Mouse (Mus musculus) ES-E14 (cell line): Measurements from ENCODE around the gene Eid2.

Experiments used
- CHD2 ChIP-seq: IDR thresholded peaks from 2 replicates; pipeline ENCODE4 v1.6.1; 2014; ENCODE audit warnings: mild to moderate bottlenecking, low read depth, low read length, inconsistent platforms
- HCFC1 ChIP-seq: IDR thresholded peaks from 2 replicates; pipeline ENCODE4 v1.6.1; 2012; ENCODE audit warnings: low read length, inconsistent platforms, borderline replicate concordance; ENCODE audit not compliant: insufficient read depth
- MAFK ChIP-seq: IDR thresholded peaks from 2 replicates; pipeline ENCODE4 v1.6.1; 2014; ENCODE audit warnings: mild to moderate bottlenecking, low read depth, low read length, inconsistent platforms; ENCODE audit not compliant: insufficient read depth
- ZC3H11A ChIP-seq: IDR thresholded peaks from 2 replicates; pipeline ENCODE4 v1.6.1; 2012; ENCODE audit warnings: low read depth, mild to moderate bottlenecking, inconsistent platforms, low read length, borderline replicate concordance
- ZNF384 ChIP-seq: IDR thresholded peaks from 2 replicates; pipeline ENCODE4 v1.6.1; 2012; ENCODE audit warnings: low read depth, low read length, inconsistent platforms

- no peak for TF ChIP-seq MAFK
- no peak for TF ChIP-seq ZNF384
- no peak for TF ChIP-seq CHD2
- no peak for TF ChIP-seq ZC3H11A
- no peak for TF ChIP-seq HCFC1
Measured at GRCm38 (mm10) chr7:28305641-28306040, 38.0 kb downstream of the Eid2 start.
